Mouse (Mus musculus) cortical plate, adult 2 months (tissue): Measurements from ENCODE around the gene H2-DMa.

Experiments
- CTCF ChIP-seq: fragments of 200-500 bp; IDR thresholded peaks from 2 replicates; pipeline ENCODE4 v1.5.1; 2011; ENCODE audit warnings: mild to moderate bottlenecking, control low read depth, low read length; ENCODE audit not compliant: insufficient read depth; ENCODE audit errors: extremely low read depth
- POLR2A ChIP-seq: fragments of 200-500 bp; IDR thresholded peaks from 2 replicates; pipeline ENCODE4 v1.6.1; 2011; ENCODE audit warnings: mild to moderate bottlenecking, low read length, control low read depth; ENCODE audit not compliant: insufficient read depth; ENCODE audit errors: extremely low read depth

DNA sequence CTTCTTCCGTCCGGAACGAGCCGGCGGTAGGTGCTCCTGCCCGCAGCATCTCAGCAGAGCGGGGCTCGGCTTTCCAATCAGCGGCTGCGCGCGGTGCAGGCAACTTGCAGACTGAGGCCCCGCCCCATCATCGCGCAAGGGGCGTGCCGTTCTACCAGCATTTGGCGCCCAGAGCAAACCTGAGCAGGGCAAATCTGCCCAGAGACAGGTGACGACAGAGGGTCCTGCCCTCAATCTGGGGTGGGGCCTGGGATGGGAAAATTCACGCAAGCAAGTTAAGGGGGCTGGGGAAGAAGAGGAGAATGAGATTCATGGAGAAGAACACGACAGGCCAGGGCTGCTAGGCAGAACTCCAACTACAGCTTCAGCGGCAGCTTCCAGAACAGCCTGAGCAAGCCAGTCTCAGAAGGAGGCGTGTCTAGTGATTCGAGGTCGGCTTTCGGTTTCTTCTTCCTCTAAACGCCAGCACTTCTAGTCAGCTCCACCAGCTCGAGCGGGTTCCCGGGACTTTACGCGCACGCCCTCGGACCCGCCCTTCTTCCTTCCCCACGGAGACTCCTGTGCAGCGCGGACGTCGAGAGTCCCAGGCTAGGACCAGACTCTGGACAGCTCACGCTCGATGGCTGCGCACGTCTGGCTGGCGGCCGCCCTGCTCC is 68.0 kb downstream of the H2-DMa start, which contains the start of the genes Tap1 and Psmb9:
- TF ChIP-seq POLR2A, result no peak
- TF ChIP-seq CTCF, result no peak
